Mouse (Mus musculus) CH12.LX (cell line): ENCODE results near the gene Bcl7b. TPM values are rescaled to one million over a fixed set of nuclear protein-coding genes. Genes with fewer than 3 reads are reported as not detected.

Experiments
- DNase-seq: peaks from one replicate; pipeline ENCODE4 v3.0.0-alpha.2; 2013; ENCODE audit errors: extremely low read depth
- H3K27ac ChIP-seq: 2 replicates; pipeline ENCODE4 v1.5.1; 2012; ENCODE audit warnings: low read depth, mild to moderate bottlenecking, control low read depth, moderate library complexity; ENCODE audit not compliant: insufficient read depth
- H3K27me3 ChIP-seq: replicated peaks from 2 replicates; pipeline ENCODE3; 2012; ENCODE audit warnings: inconsistent platforms
- H3K36me3 ChIP-seq, 2 experiments: replicated peaks in 1 of 2; 2 replicates each; pipeline versions ENCODE3 to v1.6.1; 2012; ENCODE audit warnings: inconsistent platforms in 1 of 2, low read length in 1 of 2, mild to moderate bottlenecking in 1 of 2, mixed read lengths in 1 of 2, moderate library complexity in 1 of 2; ENCODE audit not compliant: control insufficient read depth in 1 of 2, insufficient read depth in 1 of 2
- H3K4me1 ChIP-seq, 2 experiments: 2 replicates each; pipeline ENCODE4 v1.6.1; 2012; ENCODE audit warnings: inconsistent platforms in 1 of 2, moderate library complexity in 1 of 2; ENCODE audit not compliant: insufficient read depth in 2 of 2, control insufficient read depth in 1 of 2
- H3K4me2 ChIP-seq: 2 replicates; pipeline ENCODE4 v1.6.1; 2012; ENCODE audit warnings: low read depth, mild to moderate bottlenecking, control low read depth; ENCODE audit not compliant: poor library complexity, insufficient read depth, severe bottlenecking
- H3K4me3 ChIP-seq, 3 experiments: fragments of 150-350 bp in 1 of 3; sonication (generic) in 1 of 3; replicated peaks in 1 of 3; 2 replicates each; pipeline versions ENCODE3 to v1.5.1; 2011 to 2012; ENCODE audit warnings: low read depth in 2 of 3, low read length in 2 of 3, mild to moderate bottlenecking in 2 of 3, moderate library complexity in 2 of 3, control low read depth in 1 of 3, improper control_type of control experiment in 1 of 3, inconsistent platforms in 1 of 3, mixed read lengths in 1 of 3; ENCODE audit not compliant: poor library complexity in 1 of 3
- H3K79me2 ChIP-seq: replicated peaks from 2 replicates; pipeline ENCODE4 v1.6.1; 2012; ENCODE audit warnings: mild to moderate bottlenecking, moderate library complexity; ENCODE audit not compliant: control insufficient read depth, poor library complexity, insufficient read depth, severe bottlenecking; ENCODE audit errors: extremely low read depth
- H3K9ac ChIP-seq: 2 replicates; pipeline ENCODE4 v1.6.1; 2012; ENCODE audit warnings: low read depth, mild to moderate bottlenecking, control low read depth, moderate library complexity; ENCODE audit not compliant: insufficient read depth
- H3K9me3 ChIP-seq: replicated peaks from 2 replicates; pipeline ENCODE3; 2012; ENCODE audit warnings: low read length, inconsistent platforms, mixed read lengths
- CHD2 ChIP-seq: IDR thresholded peaks from 2 replicates; pipeline ENCODE4 v1.6.1; 2011; ENCODE audit warnings: low read length, improper control_type of control experiment
- E2F4 ChIP-seq: IDR thresholded peaks from 2 replicates; pipeline ENCODE4 v1.6.1; 2011; ENCODE audit warnings: low read depth, low read length, improper control_type of control experiment; ENCODE audit not compliant: insufficient replicate concordance
- ETS1 ChIP-seq: conservative IDR thresholded peaks from 2 replicates; pipeline ENCODE4 v1.6.1; 2012; ENCODE audit warnings: low read depth, mild to moderate bottlenecking, inconsistent platforms, low read length, improper control_type of control experiment, moderate library complexity
- HCFC1 ChIP-seq: IDR thresholded peaks from 2 replicates; pipeline ENCODE4 v1.6.1; 2012; ENCODE audit warnings: low read depth, mild to moderate bottlenecking, inconsistent platforms, low read length, improper control_type of control experiment
- JUN ChIP-seq: IDR thresholded peaks from 2 replicates; pipeline ENCODE4 v1.6.1; 2011; ENCODE audit warnings: low read depth, mild to moderate bottlenecking, low read length, improper control_type of control experiment, moderate library complexity; ENCODE audit not compliant: insufficient read depth
- MAFK ChIP-seq: IDR thresholded peaks from 2 replicates; pipeline ENCODE4 v1.6.1; 2011; ENCODE audit warnings: low read length, improper control_type of control experiment; ENCODE audit not compliant: insufficient replicate concordance
- MAX ChIP-seq: IDR thresholded peaks from 2 replicates; pipeline ENCODE4 v1.6.1; 2011; ENCODE audit warnings: low read length, improper control_type of control experiment
- MAZ ChIP-seq: IDR thresholded peaks from 2 replicates; pipeline ENCODE4 v1.6.1; 2012; ENCODE audit warnings: low read depth, mild to moderate bottlenecking, inconsistent platforms, low read length, improper control_type of control experiment, moderate library complexity
- MEF2A ChIP-seq: IDR thresholded peaks from 2 replicates; pipeline ENCODE4 v1.6.1; 2014; ENCODE audit warnings: low read depth, mild to moderate bottlenecking, inconsistent platforms, low read length, improper control_type of control experiment, borderline replicate concordance
- MXI1 ChIP-seq: IDR thresholded peaks from 2 replicates; pipeline ENCODE4 v1.6.1; 2011; ENCODE audit warnings: mild to moderate bottlenecking, low read depth, low read length, improper control_type of control experiment
- MYC ChIP-seq: IDR thresholded peaks from 2 replicates; pipeline ENCODE4 v1.6.1; 2011; ENCODE audit warnings: low read depth, mild to moderate bottlenecking, improper control_type of control experiment, low read length
- NELFE ChIP-seq: IDR thresholded peaks from 2 replicates; pipeline ENCODE4 v1.6.1; 2011; ENCODE audit warnings: low read depth, low read length, improper control_type of control experiment
- NRF1 ChIP-seq: IDR thresholded peaks from 2 replicates; pipeline ENCODE4 v1.6.1; 2014; ENCODE audit warnings: low read depth, mild to moderate bottlenecking, inconsistent platforms, low read length, improper control_type of control experiment, moderate library complexity
- PAX5 ChIP-seq: IDR thresholded peaks from 2 replicates; pipeline ENCODE4 v1.6.1; 2012; ENCODE audit warnings: low read length, inconsistent platforms, mixed read lengths
- RCOR1 ChIP-seq: conservative IDR thresholded peaks from 2 replicates; pipeline ENCODE4 v1.6.1; 2012; ENCODE audit warnings: low read depth, mild to moderate bottlenecking, inconsistent platforms, low read length, improper control_type of control experiment
- SIN3A ChIP-seq: IDR thresholded peaks from 2 replicates; pipeline ENCODE4 v1.6.1; 2012; ENCODE audit warnings: low read length, improper control_type of control experiment, inconsistent platforms
- TBP ChIP-seq: conservative IDR thresholded peaks from 2 replicates; pipeline ENCODE4 v1.6.1; 2011; ENCODE audit warnings: low read depth, low read length, improper control_type of control experiment
- USF1 ChIP-seq: IDR thresholded peaks from 2 replicates; pipeline ENCODE4 v1.6.1; 2014; ENCODE audit warnings: low read depth, mild to moderate bottlenecking, inconsistent platforms, low read length, improper control_type of control experiment
- ZC3H11A ChIP-seq: IDR thresholded peaks from 2 replicates; pipeline ENCODE4 v1.6.1; 2012; ENCODE audit warnings: low read depth, mild to moderate bottlenecking, inconsistent platforms, low read length, improper control_type of control experiment
- ZKSCAN1 ChIP-seq: IDR thresholded peaks from 2 replicates; pipeline ENCODE4 v1.6.1; 2012; ENCODE audit warnings: low read depth, inconsistent platforms, low read length, improper control_type of control experiment, borderline replicate concordance
- dilution Hi-C: fragments of 300-500 bp; cut with MboI; formaldehyde crosslinking; loops from 2 replicates; pipeline ENCODE4 v1.14.3; 2020; ENCODE audit warnings: low sequenced_read_pairs; ENCODE audit not compliant: extremely low pct_unique_long_range_greater_than_20kb, extremely low pct_ligation_motif_present
- in situ Hi-C: fragments of 300-500 bp; cut with MboI; formaldehyde crosslinking; loops from 3 replicates; pipeline ENCODE4 v1.14.3; 2019; ENCODE audit warnings: low sequenced_read_pairs, low pct_ligation_motif_present, low pct_unique_long_range_greater_than_20kb, mixed read lengths
- polyA plus RNA-seq: library from polyadenylated mRNA; unstranded; fragments of >175 nt; gene quantifications from 2 replicates; pipeline ENCODE4 v1.2.1, GENCODE M21; 2012; ENCODE audit warnings: low read depth; ENCODE audit not compliant: insufficient read length
- total RNA-seq, 2 experiments: library from RNA; depleted of rRNA; stranded (reverse); fragments of 300-350 nt in 1 of 2; fragments of >200 nt in 1 of 2; gene quantifications; 2 replicates each; pipeline ENCODE4 v1.2.3; 2012 to 2014

Bcl7b gene
- total and polyA plus RNA-seq, 3 experiments: 20.1 to 40.8 (median 24.1) TPM

DNA sequence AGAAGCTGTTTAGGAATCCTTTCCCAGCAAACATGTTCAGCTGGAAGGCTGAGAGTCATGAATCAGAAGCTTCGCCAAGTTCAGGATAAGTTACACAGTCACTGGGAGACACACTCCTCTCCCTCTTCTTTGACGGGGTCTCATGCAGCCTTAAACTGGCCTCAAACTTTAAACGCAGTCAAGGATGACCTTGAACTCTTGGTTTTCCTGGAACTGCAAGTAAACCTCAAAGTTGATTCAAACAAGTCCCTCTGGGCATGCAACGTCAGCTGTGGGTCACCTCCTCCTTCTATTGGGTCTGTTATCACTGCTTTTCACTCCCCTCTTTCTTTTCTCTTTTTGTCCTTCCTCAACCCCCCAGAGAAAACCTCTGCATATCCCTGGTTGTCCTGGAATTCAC, 1.2 kb upstream of the Bcl7b start:
- H3K4me3 ChIP-seq: no peak overlapping the region
- no peak overlapping the region for H3K9ac ChIP-seq
- no peak for DNase-seq
- dilution Hi-C loops: no loop called here
- H3K9me3 ChIP-seq: no peaks in the 10 kb centered on the region
- H3K36me3 ChIP-seq: peaks cover 1 to 18% of the 10 kb centered on the region in 2 experiments
- H3K4me1 ChIP-seq: peaks cover 9 to 30% of the 10 kb centered on the region in 2 experiments
- no peak overlapping the region for H3K27ac ChIP-seq
- no peak overlapping the region for H3K4me2 ChIP-seq
- H3K27me3 ChIP-seq: no peaks in the 10 kb centered on the region
- peaks cover 13% of the 10 kb centered on the region for H3K79me2 ChIP-seq
- in situ Hi-C loops: no loop called here
- TF ChIP-seq MAZ: no peak
- no peak for TF ChIP-seq NRF1
- TF ChIP-seq RCOR1: no peak
- no peak for TF ChIP-seq MAFK
- no peak for TF ChIP-seq USF1
- TF ChIP-seq NELFE: no peak
- TF ChIP-seq PAX5: no peak

DNA sequence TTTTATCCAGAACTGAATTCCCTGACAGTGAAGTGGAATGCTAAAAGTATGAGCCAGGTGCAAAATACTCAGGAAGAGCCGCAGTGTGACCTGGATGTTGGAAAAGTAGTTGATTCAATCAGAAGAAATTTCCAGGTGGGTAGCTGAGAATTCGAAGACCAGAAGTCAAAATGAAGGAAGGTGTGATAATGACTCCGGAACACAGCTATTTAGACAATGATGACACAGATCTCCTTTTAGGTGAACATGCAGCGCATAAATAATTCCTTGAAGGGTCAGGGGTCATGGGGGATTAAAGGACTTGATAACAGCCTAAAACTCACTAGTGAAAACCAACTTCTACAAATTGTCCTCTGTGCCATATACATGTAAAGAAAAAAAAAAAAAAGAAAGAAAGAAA, 614 bp upstream of the Bcl7b start:
- Histone ChIP-seq H3K4me2 (no peak overlapping the region), H3K36me3 (peaks cover 3 to 18% of the 10 kb centered on the region in 2 experiments), H3K27me3 (no peaks in the 10 kb centered on the region), H3K9ac (no peak overlapping the region), H3K9me3 (no peaks in the 10 kb centered on the region), H3K27ac (no peak overlapping the region), H3K4me1 (peaks cover 9 to 30% of the 10 kb centered on the region in 2 experiments), H3K4me3 (no peak overlapping the region), H3K79me2 (peaks cover 13% of the 10 kb centered on the region)
- dilution Hi-C loops (no loop called here), in situ Hi-C loops (no loop called here)
- no peak for DNase-seq
- TF ChIP-seq ZC3H11A (no peak), MXI1 (no peak), MYC (no peak), JUN (no peak), E2F4 (no peak), ETS1 (no peak), ZKSCAN1 (no peak), MAX (no peak), TBP (no peak), CHD2 (no peak), USF1 (no peak), MEF2A (no peak), HCFC1 (no peak), NRF1 (no peak), MAFK (no peak), SIN3A (no peak)
